ENCODE assay signal across 21 mouse cellular contexts in genomic region chr5:33034916-33035315, GRCm38 (mm10). TPM values are rescaled to one million over a fixed set of nuclear protein-coding genes. Genes with fewer than 3 reads are reported as not detected.
DNase-seq lines count a peak whose midpoint lies in the region; ATAC-seq and TF ChIP-seq lines count a peak whose summit lies in the region.
"Had no signal": no experiment of that assay in that cellular context is flagged by ENCODE, and none has a peak within 500 bp of the region (broad histone marks: within the 10 kb centered on the region; RNA-seq: fewer than 3 reads in every experiment).

No protein-coding gene starts in this region.

- DNase-seq in heart, adult 11 months: peak; percentile 22
- no peak for DNase-seq in heart, postnatal 14 days
- DNase-seq in ES-CJ7 (ENCODE audit: low read depth, low spot score) (peak; percentile 58), ZHBTc4 (ENCODE audit: low read depth, low spot score) (peak; percentile 41)
- DNase-seq in urinary bladder, adult 18-20 months (ENCODE audit: low spot score in 2 of 2): no peak
- no peak for DNase-seq in stomach, postnatal 0 days (ENCODE audit: low spot score)
- DNase-seq: adrenal gland, adult 8-10 months; adrenal gland, postnatal 14 days; adrenal gland, postnatal 36 days; B cell, adult 2 months; cerebellum, adult 11-12 months; cerebellum, adult 2 months; cerebellum, adult 9-10 months; cerebellum, postnatal 25 days; forebrain, postnatal 0 days had no signal

- no peak overlapping the region for H3K9ac ChIP-seq in stomach, postnatal 0 days (ENCODE audit: low read length)
- H3K9ac ChIP-seq: embryonic facial prominence, embryonic 12.5 days; forebrain, embryonic 15.5 days; forebrain, postnatal 0 days had no signal

- H3K4me2 ChIP-seq in stomach, postnatal 0 days (replicated peaks; ENCODE audit: low read depth): no peak overlapping the region
- H3K4me2 ChIP-seq: embryonic facial prominence, embryonic 12.5 days; forebrain, embryonic 13.5 days; forebrain, embryonic 15.5 days had no signal

- WGBS in stomach, postnatal 0 days: 44% methylated on average over 3 of the region's 3 CpGs

- H3K27ac ChIP-seq in stomach, postnatal 0 days (replicated peaks): no peak overlapping the region
- H3K27ac ChIP-seq: embryonic facial prominence, embryonic 10.5 days; embryonic facial prominence, embryonic 12.5 days; forebrain, embryonic 13.5 days; forebrain, embryonic 15.5 days had no signal

- H3K9me3 ChIP-seq in E14TG2a.4 (ENCODE audit: low read length): peaks cover 9% of the 10 kb centered on the region
- no peaks in the 10 kb centered on the region for H3K9me3 ChIP-seq in stomach, postnatal 0 days (ENCODE audit: control insufficient read depth, low read length)
- H3K9me3 ChIP-seq: embryonic facial prominence, embryonic 10.5 days; embryonic facial prominence, embryonic 12.5 days; forebrain, embryonic 13.5 days; forebrain, embryonic 15.5 days had no signal

- no peak for TF ChIP-seq CTCF in E14TG2a.4 (conservative IDR thresholded peaks at IDR 0.05; ENCODE audit: low read length)
- no peak for TF ChIP-seq CTCF in stomach, postnatal 0 days (IDR thresholded peaks at IDR 0.05; ENCODE audit: low read depth)

- 0 out of 2 replicates have a peak overlapping the region, but pooled peaks have one; percentile 14 for H3K4me3 ChIP-seq in E14TG2a.4 (replicated peaks; ENCODE audit: low read length)
- H3K4me3 ChIP-seq in stomach, postnatal 0 days (ENCODE audit: low read depth, low read length): no peak overlapping the region
- H3K4me3 ChIP-seq: embryonic facial prominence, embryonic 10.5 days; embryonic facial prominence, embryonic 12.5 days; forebrain, embryonic 13.5 days; forebrain, embryonic 15.5 days had no signal

- intact Hi-C loops in heart, postnatal 14 days (cut with DNase I): no loop called here

- no peaks in the 10 kb centered on the region for H3K36me3 ChIP-seq in E14TG2a.4 (ENCODE audit: insufficient read depth, low read length)
- H3K36me3 ChIP-seq in stomach, postnatal 0 days (ENCODE audit: control insufficient read depth, insufficient read depth, low read length): no peaks in the 10 kb centered on the region
- H3K36me3 ChIP-seq: embryonic facial prominence, embryonic 10.5 days; embryonic facial prominence, embryonic 12.5 days; forebrain, embryonic 15.5 days had no signal

- H3K4me1 ChIP-seq in E14TG2a.4 (replicated peaks; ENCODE audit: low read depth, low read length): peaks cover 60% of the 10 kb centered on the region
- no peaks in the 10 kb centered on the region for H3K4me1 ChIP-seq in stomach, postnatal 0 days (replicated peaks; ENCODE audit: control insufficient read depth, insufficient read depth)
- H3K4me1 ChIP-seq: embryonic facial prominence, embryonic 12.5 days had no signal

- no peak for ATAC-seq in stomach, postnatal 0 days (ENCODE audit: low FRiP score, low TSS enrichment)
- ATAC-seq: CD4-positive, CD25-positive, alpha-beta regulatory T cell, adult 4 months; forebrain, embryonic 13.5 days; forebrain, embryonic 15.5 days; forebrain, postnatal 0 days had no signal

- no peaks in the 10 kb centered on the region for H3K27me3 ChIP-seq in E14TG2a.4 (ENCODE audit: insufficient read depth, low read length)
- no peaks in the 10 kb centered on the region for H3K27me3 ChIP-seq in stomach, postnatal 0 days (ENCODE audit: control insufficient read depth, insufficient read depth, low read length)
- H3K27me3 ChIP-seq: embryonic facial prominence, embryonic 12.5 days; forebrain, embryonic 13.5 days; forebrain, embryonic 15.5 days had no signal

- TF ChIP-seq EP300 in stomach, postnatal 0 days (optimal IDR thresholded peaks at IDR 0.05): no peak

RNA-seq across cellular contexts. Expression of gene Ywhah, which starts 16.3 kb away (rescaled TPM):
- 100 to 1,000 TPM; 104 to 126 TPM for total RNA-seq in heart, postnatal 14 days (2021)
- polyA plus RNA-seq in stomach, postnatal 0 days (2015; fragmentation: Nextera tagmentation; extraction: Ambion mirVana): 214 and 219 TPM in 2 replicates

Comparison
In these comparisons a context has a peak if more than half of its experiments do, and no peak if none do; other contexts are left out.
1. DNase-seq: peak in heart, adult 11 months (single experiment), ES-CJ7 (single experiment) and ZHBTc4 (single experiment); none in heart, postnatal 14 days (0 of 2), urinary bladder, adult 18-20 months (0 of 2) and stomach, postnatal 0 days (single experiment).